Mouse (Mus musculus): ENCODE data around the gene Nr1d1.

Nr1d1 gene

GRCm38 (mm10) chr11:98774582-98775347, at the start of gene Nr1d1:
Gene Nr1d1 (minus strand): TSS chr11:98775333.
- no peak for DNase-seq (ENCODE audit: low read depth, low spot score)

GRCm38 (mm10) chr11:98820968-98821367, 45.8 kb upstream of the Nr1d1 start:
- no peak for DNase-seq (ENCODE audit: low read depth, low spot score)

- no peak for DNase-seq (ENCODE audit: low read depth, low spot score)
Measured at GRCm38 (mm10) chr11:98816706-98817239, 41.6 kb upstream of the Nr1d1 start.

GRCm38 (mm10) chr11:98810686-98811085, 35.6 kb upstream of the Nr1d1 start:
- no peak for DNase-seq (ENCODE audit: low read depth, low spot score)

GRCm38 (mm10) chr11:98809457-98810290, 34.5 kb upstream of the Nr1d1 start:
- DNase-seq (ENCODE audit: low read depth, low spot score) = peak; percentile 99

GRCm38 (mm10) chr11:98808417-98808816, 33.3 kb upstream of the Nr1d1 start:
- no peak for DNase-seq (ENCODE audit: low read depth, low spot score)

- DNase-seq (ENCODE audit: low read depth, low spot score) = no peak
Measured at GRCm38 (mm10) chr11:98804605-98805004, 29.5 kb upstream of the Nr1d1 start, which contains the start of gene Casc3. Gene Casc3 (plus strand): TSS chr11:98804905.

GRCm38 (mm10) chr11:98797909-98798308, 22.8 kb upstream of the Nr1d1 start:
- no peak for DNase-seq (ENCODE audit: low read depth, low spot score)

GRCm38 (mm10) chr11:98797306-98797705, 22.2 kb upstream of the Nr1d1 start:
- no peak for DNase-seq (ENCODE audit: low read depth, low spot score)

- DNase-seq (ENCODE audit: low read depth, low spot score) = peak; percentile 76
Measured at GRCm38 (mm10) chr11:98796515-98797216, 21.5 kb upstream of the Nr1d1 start.

- DNase-seq (ENCODE audit: low read depth, low spot score) = no peak
Measured at GRCm38 (mm10) chr11:98795714-98796514, 20.8 kb upstream of the Nr1d1 start.

- peak; percentile 87 for DNase-seq (ENCODE audit: low read depth, low spot score)
Measured at GRCm38 (mm10) chr11:98795015-98795713, 20.0 kb upstream of the Nr1d1 start, which contains the start of gene Msl1. Gene Msl1 (plus strand): TSS chr11:98795516.

GRCm38 (mm10) chr11:98794469-98795014, 19.4 kb upstream of the Nr1d1 start:
- peak; percentile 68 for DNase-seq (ENCODE audit: low read depth, low spot score)

GRCm38 (mm10) chr11:98792081-98792480, 16.9 kb upstream of the Nr1d1 start:
- peak; percentile 92 for DNase-seq (ENCODE audit: low read depth, low spot score)

GRCm38 (mm10) chr11:98791448-98791847, 16.3 kb upstream of the Nr1d1 start:
- no peak for DNase-seq (ENCODE audit: low read depth, low spot score)

GRCm38 (mm10) chr11:98790631-98791205, 15.6 kb upstream of the Nr1d1 start:
- DNase-seq (ENCODE audit: low read depth, low spot score) = no peak

GRCm38 (mm10) chr11:98789824-98790223, 14.7 kb upstream of the Nr1d1 start:
- no peak for DNase-seq (ENCODE audit: low read depth, low spot score)

- no peak for DNase-seq (ENCODE audit: low read depth, low spot score)
Measured at GRCm38 (mm10) chr11:98789219-98789807, 14.2 kb upstream of the Nr1d1 start.
